15 mouse cellular contexts compared by ENCODE assay signal in genomic region chr2:173938440-173938787, GRCm38 (mm10).
A peak's percentile ranks its signal among the peaks of the same experiment; 100 is the strongest.
DNase-seq lines count a peak whose midpoint lies in the region; ATAC-seq and TF ChIP-seq lines count a peak whose summit lies in the region.
"Had no signal": no experiment of that assay in that cellular context is flagged by ENCODE, and none has a peak within 500 bp of the region (broad histone marks: within the 10 kb centered on the region; RNA-seq: fewer than 3 reads in every experiment).

No protein-coding gene starts in this region.

- no peak overlapping the region for H3K4me3 ChIP-seq in neural tube, embryonic 11.5 days (ENCODE audit: low read depth, low read length)
- H3K4me3 ChIP-seq in limb, embryonic 14.5 days (replicated peaks; ENCODE audit: low read length) = no peak overlapping the region
- H3K4me3 ChIP-seq in neural tube, embryonic 15.5 days (replicated peaks) = no peak overlapping the region
- H3K4me3 ChIP-seq: embryonic facial prominence, embryonic 13.5 days; megakaryocyte, embryonic 14.5 days had no signal

- no peaks in the 10 kb centered on the region for H3K36me3 ChIP-seq in neural tube, embryonic 11.5 days (ENCODE audit: control insufficient read depth, insufficient read depth, low read length)
- H3K36me3 ChIP-seq in limb, embryonic 14.5 days (ENCODE audit: control insufficient read depth, insufficient read depth, low read length) = no peaks in the 10 kb centered on the region
- no peaks in the 10 kb centered on the region for H3K36me3 ChIP-seq in neural tube, embryonic 15.5 days
- H3K36me3 ChIP-seq: embryonic facial prominence, embryonic 13.5 days had no signal

- intact Hi-C loops in heart, postnatal 36 days (cut with DNase I) = no loop called here

- peaks cover 9% of the 10 kb centered on the region for H3K4me1 ChIP-seq in neural tube, embryonic 11.5 days (ENCODE audit: control insufficient read depth, insufficient read depth, low read length)
- H3K4me1 ChIP-seq in limb, embryonic 14.5 days (ENCODE audit: control insufficient read depth, insufficient read depth, low read length) = peaks cover 18% of the 10 kb centered on the region
- peaks cover 42% of the 10 kb centered on the region for H3K4me1 ChIP-seq in neural tube, embryonic 15.5 days
- H3K4me1 ChIP-seq: megakaryocyte, embryonic 14.5 days had no signal

- peak overlapping the region; percentile 12; the same call in 1 of the 2 replicates for H3K9ac ChIP-seq in neural tube, embryonic 11.5 days (ENCODE audit: low read length)
- H3K9ac ChIP-seq in limb, embryonic 14.5 days (ENCODE audit: low read depth, low read length, severe bottlenecking) = no peak overlapping the region
- H3K9ac ChIP-seq in neural tube, embryonic 15.5 days (replicated peaks) = no peak overlapping the region
- H3K9ac ChIP-seq: embryonic facial prominence, embryonic 13.5 days had no signal

- TF ChIP-seq POLR2A in limb, embryonic 14.5 days (IDR thresholded peaks at IDR 0.05; ENCODE audit: borderline replicate concordance, extremely low read depth, insufficient read depth, insufficient read length) = no peak

- peak overlapping the region; percentile 85 for H3K27ac ChIP-seq in neural tube, embryonic 11.5 days (ENCODE audit: low read depth, low read length)
- H3K27ac ChIP-seq in limb, embryonic 14.5 days (replicated peaks; ENCODE audit: low read depth, low read length) = peak overlapping the region; percentile 65
- peak overlapping the region; percentile 56 for H3K27ac ChIP-seq in neural tube, embryonic 15.5 days (replicated peaks)
- H3K27ac ChIP-seq: embryonic facial prominence, embryonic 13.5 days had no signal

- no peaks in the 10 kb centered on the region for H3K9me3 ChIP-seq in neural tube, embryonic 11.5 days (ENCODE audit: control insufficient read depth, low read length)
- H3K9me3 ChIP-seq in limb, embryonic 14.5 days (ENCODE audit: control insufficient read depth, low read length) = 0 out of 2 replicates have a peak, but pooled peaks cover under 1% of the 10 kb centered on the region
- H3K9me3 ChIP-seq in neural tube, embryonic 15.5 days (replicated peaks) = no peaks in the 10 kb centered on the region
- H3K9me3 ChIP-seq: embryonic facial prominence, embryonic 13.5 days had no signal

- ATAC-seq in neural tube, embryonic 11.5 days (ENCODE audit: insufficient read depth, low FRiP score, low TSS enrichment) = peak; percentile 76
- ATAC-seq in limb, embryonic 14.5 days (ENCODE audit: low FRiP score, low read depth) = no peak
- ATAC-seq in neural tube, embryonic 15.5 days (ENCODE audit: low FRiP score) = peak; percentile 45

- DNase-seq in embryo, embryonic 10.5 days (ENCODE audit: low spot score) = peak; percentile 19
- no peak for DNase-seq in embryo, embryonic 10 days (ENCODE audit: low spot score)
- DNase-seq in neural tube, embryonic 11.5 days (ENCODE audit: low spot score) = peak; percentile 70
- DNase-seq in neural tube, embryonic 10.5 days (ENCODE audit: extremely low spot score, low spot score) = no peak
- no peak for DNase-seq in limb, embryonic 14.5 days (ENCODE audit: low spot score)
- no peak for DNase-seq in spleen, postnatal 14 days (ENCODE audit: low spot score in 2 of 2)
- DNase-seq in heart, postnatal 36 days = no peak
- DNase-seq: cerebellum, adult 18-20 months; heart, adult 18-20 months; heart, postnatal 14 days; kidney, adult 9 months; lung, adult 18-20 months had no signal

- no peaks in the 10 kb centered on the region for H3K27me3 ChIP-seq in neural tube, embryonic 11.5 days (ENCODE audit: control insufficient read depth, insufficient read depth, low read length)
- H3K27me3 ChIP-seq in limb, embryonic 14.5 days (ENCODE audit: control insufficient read depth, insufficient read depth, low read length) = no peaks in the 10 kb centered on the region
- no peaks in the 10 kb centered on the region for H3K27me3 ChIP-seq in neural tube, embryonic 15.5 days (replicated peaks)
- H3K27me3 ChIP-seq: embryonic facial prominence, embryonic 13.5 days; megakaryocyte, embryonic 14.5 days had no signal

- 18% methylated on average over 11 of the region's 11 CpGs for WGBS in neural tube, embryonic 11.5 days
- WGBS in limb, embryonic 14.5 days = 30% methylated on average over 11 of the region's 11 CpGs
- WGBS in neural tube, embryonic 15.5 days = 20% methylated on average over 11 of the region's 11 CpGs

- H3K4me2 ChIP-seq in neural tube, embryonic 11.5 days (ENCODE audit: low read depth) = no peak overlapping the region
- no peak overlapping the region for H3K4me2 ChIP-seq in limb, embryonic 14.5 days (replicated peaks; ENCODE audit: low read depth, low read length, severe bottlenecking)
- peak overlapping the region; percentile 23; the same call in 1 of the 2 replicates for H3K4me2 ChIP-seq in neural tube, embryonic 15.5 days
- H3K4me2 ChIP-seq: embryonic facial prominence, embryonic 13.5 days had no signal

Comparison
In these comparisons a context has a peak if more than half of its experiments do, and no peak if none do; other contexts are left out.
1. DNase-seq: peak in embryo, embryonic 10.5 days (single experiment) and neural tube, embryonic 11.5 days (single experiment); none in embryo, embryonic 10 days (single experiment), neural tube, embryonic 10.5 days (single experiment), limb, embryonic 14.5 days (single experiment), spleen, postnatal 14 days (0 of 2) and heart, postnatal 36 days (0 of 2).
2. Peak in every context shown above with its lines, with median percentiles within 50 percentile points of each other: H3K27ac ChIP-seq.